Comparison of ENCODE assay signal across 1 mouse cellular context in the genomic region with DNA sequence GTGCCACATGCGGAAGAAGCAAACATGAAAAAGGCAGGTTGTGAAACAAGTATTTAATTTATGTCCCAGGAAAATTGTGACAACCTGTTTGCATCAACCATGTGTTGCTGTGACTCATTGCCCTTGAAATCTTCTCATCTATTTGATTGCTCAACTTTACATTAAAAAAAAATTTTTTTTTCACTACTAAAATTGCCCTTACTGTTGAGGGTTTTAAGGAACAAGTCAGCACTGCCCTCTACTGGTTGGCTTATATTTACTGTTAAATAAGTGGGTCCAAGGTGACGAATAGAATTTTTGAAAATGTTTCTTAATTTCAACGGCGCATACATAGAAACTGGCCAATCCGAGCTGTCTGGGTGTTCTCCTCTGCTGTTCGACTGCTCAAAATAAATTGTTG.
TF ChIP-seq lines count a peak whose summit lies in the region.

No protein-coding gene starts in this region.

TF ChIP-seq in MEL, 35 proteins besides CTCF, POLR2A, EP300 and RAD21 (continued from another document):
- TF ChIP-seq ZC3H11A (IDR thresholded peaks at IDR 0.05; ENCODE audit: low read depth, low read length) (peak; percentile 85), TCF12 (IDR thresholded peaks at IDR 0.05; ENCODE audit: low read depth, low read length) (no peak), MEF2A (IDR thresholded peaks at IDR 0.05; ENCODE audit: extremely low read depth, insufficient replicate concordance, low read depth, low read length, poor library complexity, severe bottlenecking) (no peak), CHD2 (IDR thresholded peaks at IDR 0.05; ENCODE audit: low read length) (no peak), MAX (IDR thresholded peaks at IDR 0.05; ENCODE audit: low read length) (no peak), GATA1 (IDR thresholded peaks at IDR 0.05; ENCODE audit: low read depth, low read length) (no peak)
